Mouse (Mus musculus) kidney, postnatal 14 days (tissue): Measurements from ENCODE around the gene Olfr917.

Experiments used
- DNase-seq: peaks from one replicate; pipeline ENCODE4 v3.0.0; 2022; ENCODE audit warnings: mixed read lengths

The Olfr917 gene

DNA sequence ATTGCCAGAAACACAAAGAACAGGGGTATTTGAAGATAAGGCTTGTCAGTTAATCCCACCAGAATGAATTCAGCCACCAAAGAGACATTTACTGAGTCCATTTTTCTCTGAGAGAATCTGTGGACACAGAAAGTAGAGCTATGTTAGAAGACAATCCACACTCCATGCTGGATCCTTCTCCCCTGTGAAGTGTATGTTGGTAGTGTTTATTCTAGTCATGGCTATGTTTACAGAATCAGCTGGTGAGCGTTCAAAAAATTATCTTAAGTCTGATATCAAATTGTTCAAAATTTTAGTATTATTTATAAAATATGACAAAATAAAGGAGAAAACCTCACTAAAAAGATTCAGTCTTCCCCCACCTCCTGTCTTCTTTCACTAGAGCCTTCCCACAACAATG, at the start of gene Olfr917:
TSS of gene Olfr917 (minus strand) at position 101 of the 400 bp plus-strand sequence.
- no peak for DNase-seq

DNA sequence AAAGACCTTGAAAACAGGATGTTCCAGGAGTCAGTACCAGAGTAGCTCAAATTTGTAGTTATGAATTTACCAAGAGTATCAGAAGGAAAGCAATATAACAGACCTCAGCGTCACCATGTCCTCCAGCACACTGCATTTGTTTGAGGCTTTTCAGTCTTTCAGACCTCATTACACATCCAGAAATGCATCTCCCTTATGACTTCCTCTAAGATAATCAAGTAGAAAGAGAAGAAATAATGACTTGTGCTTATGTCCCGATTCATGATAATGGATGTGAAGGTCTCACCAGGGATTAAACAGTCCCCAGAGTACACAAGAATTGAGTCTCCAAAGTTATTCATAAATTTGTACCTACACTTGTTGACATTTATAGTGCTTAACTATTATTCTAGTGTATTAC, 8.9 kb upstream of the Olfr917 start, which contains the start of gene Olfr918:
TSS of gene Olfr918 (minus strand) at position 101 of the 400 bp plus-strand sequence.
- DNase-seq = no peak

DNA sequence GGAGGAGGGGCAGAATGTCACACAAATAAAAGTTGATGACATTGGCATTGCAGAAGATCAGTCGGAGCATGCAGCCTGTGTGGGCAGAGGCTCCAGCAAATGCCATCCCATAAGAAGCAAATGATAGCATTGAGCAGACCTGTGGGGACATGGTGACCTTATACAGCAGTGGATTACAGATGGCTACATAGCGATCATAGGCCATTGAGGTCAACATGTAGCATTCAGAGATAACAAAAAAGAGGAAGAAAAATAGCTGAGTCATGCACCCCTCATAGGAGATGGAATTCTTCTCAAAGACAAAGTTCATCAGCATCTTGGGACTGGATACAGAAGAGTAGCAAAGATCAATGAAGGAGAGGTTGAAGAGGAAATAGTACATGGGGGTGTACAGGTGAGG, 7.2 kb upstream of the Olfr917 start:
- DNase-seq = no peak

DNA sequence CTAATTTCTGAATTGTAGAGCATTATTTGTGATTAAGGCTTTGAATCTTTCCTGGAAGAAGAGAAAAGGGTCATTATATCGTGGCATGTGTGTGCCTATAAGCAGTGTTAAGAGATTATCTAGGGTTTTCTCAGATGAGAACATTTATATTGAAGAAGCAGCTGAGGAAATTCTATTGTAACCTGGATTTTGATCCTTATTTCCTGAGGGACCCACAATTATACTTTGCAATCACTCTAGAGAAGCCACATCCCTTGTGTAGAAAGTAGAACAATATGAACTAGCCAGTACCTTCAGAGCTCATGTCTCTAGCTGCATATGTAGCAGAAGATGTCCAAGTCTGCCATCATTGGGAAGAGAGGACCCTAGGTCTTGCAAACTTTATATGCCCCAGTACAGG, 5.9 kb downstream of the Olfr917 start, which contains the start of gene Olfr916:
TSS of gene Olfr916 (minus strand) at position 101 of the 400 bp plus-strand sequence.
- DNase-seq = no peak

DNA sequence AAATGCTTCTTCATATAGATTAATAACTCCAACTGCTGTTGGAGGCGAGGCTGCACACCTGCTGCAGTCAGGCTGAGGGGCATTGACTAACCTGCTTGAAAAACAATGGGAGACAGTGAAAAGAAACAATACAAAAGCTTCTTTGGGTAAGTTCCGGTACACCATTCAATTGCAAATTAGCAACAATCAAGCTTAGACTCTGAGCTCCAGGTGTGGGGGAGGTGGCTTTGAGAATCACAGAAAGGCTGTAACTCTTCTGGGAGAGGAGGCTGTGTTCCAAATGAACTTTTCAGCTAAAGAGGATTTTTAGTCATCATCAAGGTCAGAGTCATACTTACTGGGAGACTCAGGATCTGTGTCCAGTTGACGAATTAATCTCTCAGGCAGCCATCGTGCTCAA, 33.2 kb downstream of the Olfr917 start:
- DNase-seq = no peak
